Mouse (Mus musculus) myocyte (in vitro differentiated cells): ENCODE measurements at regions not wholly inside any gene's neighbourhood (a gene's known extent, or its start where the extent isn't known, plus 50 kb on each side); places are given as distances from the start of the nearest gene placed in this dataset.
"Not testable (repeated sequence)": the region's sequence is repeated elsewhere in the genome, so short reads cannot be mapped to it uniquely, and the experiment has no call there.

Experiments
- H3K27me3 ChIP-seq: one replicate; pipeline ENCODE4 v1.6.1; 2011; ENCODE audit not compliant: control insufficient read depth, insufficient read depth, insufficient read length
- H3K36me3 ChIP-seq: one replicate; pipeline ENCODE4 v1.6.1; 2011; ENCODE audit not compliant: control insufficient read depth, insufficient read depth
- H3K4me2 ChIP-seq: one replicate; pipeline ENCODE4 v1.6.1; 2011; ENCODE audit warnings: low read depth, control low read depth
- H3K4me3 ChIP-seq: one replicate; pipeline ENCODE4 v1.5.1; 2011; ENCODE audit warnings: mild to moderate bottlenecking, control low read depth, moderate library complexity
- H3K79me2 ChIP-seq: one replicate; pipeline ENCODE4 v1.6.1; 2011; ENCODE audit not compliant: control insufficient read depth, insufficient read depth
- H3ac ChIP-seq: one replicate; pipeline ENCODE4 v1.6.1; 2011; ENCODE audit not compliant: control insufficient read depth, insufficient read length
- CEBPB ChIP-seq: IDR thresholded peaks from 2 replicates; pipeline ENCODE4 v1.6.1; 2011; ENCODE audit warnings: mild to moderate bottlenecking, moderate library complexity; ENCODE audit not compliant: poor library complexity, insufficient read depth, severe bottlenecking
- E2F4 ChIP-seq: IDR thresholded peaks from one replicate; pipeline ENCODE4 v1.6.1; 2011; ENCODE audit warnings: mild to moderate bottlenecking, control low read depth, moderate library complexity; ENCODE audit not compliant: insufficient read depth
- MAX ChIP-seq: IDR thresholded peaks from one replicate; pipeline ENCODE4 v1.6.1; 2011; ENCODE audit warnings: low read depth, mild to moderate bottlenecking, control low read depth
- MYOD1 ChIP-seq, 3 experiments: IDR thresholded peaks; one replicate each; pipeline ENCODE4 v1.6.1; 2011; ENCODE audit warnings: control low read depth in 2 of 3, low read depth in 2 of 3, mild to moderate bottlenecking in 2 of 3, moderate library complexity in 1 of 3; ENCODE audit not compliant: insufficient read length in 2 of 3, control insufficient read depth in 1 of 3
- MYOG ChIP-seq, 3 experiments: IDR thresholded peaks; one replicate each; pipeline ENCODE4 v1.6.1; 2011; ENCODE audit warnings: control low read depth in 2 of 3, low read depth in 2 of 3, mild to moderate bottlenecking in 2 of 3; ENCODE audit not compliant: insufficient read length in 2 of 3, control insufficient read depth in 1 of 3, insufficient read depth in 1 of 3
- POLR2A ChIP-seq: IDR thresholded peaks from one replicate; pipeline ENCODE4 v1.6.1; 2011; ENCODE audit warnings: low read depth, mild to moderate bottlenecking, control low read depth, moderate library complexity; ENCODE audit not compliant: insufficient read length
- POLR2AphosphoS2 ChIP-seq: IDR thresholded peaks from one replicate; pipeline ENCODE4 v1.6.1; 2011; ENCODE audit warnings: low read depth, control low read depth; ENCODE audit not compliant: insufficient read length
- REST ChIP-seq: IDR thresholded peaks from one replicate; pipeline ENCODE4 v1.6.1; 2011; ENCODE audit warnings: mild to moderate bottlenecking, control low read depth, moderate library complexity; ENCODE audit not compliant: insufficient read depth, insufficient read length
- SRF ChIP-seq: IDR thresholded peaks from one replicate; pipeline ENCODE4 v1.6.1; 2011; ENCODE audit warnings: low read depth; ENCODE audit not compliant: control insufficient read depth, insufficient read length
- TCF12 ChIP-seq: IDR thresholded peaks from one replicate; pipeline ENCODE4 v1.6.1; 2011; ENCODE audit warnings: mild to moderate bottlenecking, control low read depth; ENCODE audit not compliant: poor library complexity, insufficient read depth, severe bottlenecking
- TCF3 ChIP-seq: IDR thresholded peaks from one replicate; pipeline ENCODE4 v1.6.1; 2011; ENCODE audit warnings: low read depth, control low read depth; ENCODE audit not compliant: insufficient read length
- USF1 ChIP-seq: IDR thresholded peaks from one replicate; pipeline ENCODE4 v1.6.1; 2011; ENCODE audit warnings: low read depth, mild to moderate bottlenecking, control low read depth, moderate library complexity

- Histone ChIP-seq H3K79me2 (no peaks in the 10 kb centered on the region), H3K27me3 (no peaks in the 10 kb centered on the region), H3K4me3 (no peak overlapping the region), H3K36me3 (no peaks in the 10 kb centered on the region), H3ac (no peak overlapping the region), H3K4me2 (no peak overlapping the region)
- TF ChIP-seq TCF12, result no peak
- no peak for TF ChIP-seq MYOG (IDR thresholded peaks at IDR 0.05; ENCODE audit: control insufficient read depth in 1 of 3, insufficient read depth in 1 of 3, insufficient read length in 2 of 3, low read depth in 2 of 3)
- TF ChIP-seq POLR2AphosphoS2, result no peak
Measured at GRCm38 (mm10) chr1:185989432-185989831, 127.7 kb downstream of the Lyplal1 start.

- H3K4me3 ChIP-seq, H3K27me3 ChIP-seq, H3K4me2 ChIP-seq, H3K36me3 ChIP-seq, H3K79me2 ChIP-seq, H3ac ChIP-seq: not testable (repeated sequence)
Measured at GRCm38 (mm10) chr1:186000066-186000465, 117.0 kb downstream of the Lyplal1 start.

GRCm38 (mm10) chr1:186013413-186013812 lies 103.7 kb downstream of the Lyplal1 start:
- no peak for TF ChIP-seq REST
- TF ChIP-seq MYOD1 (IDR thresholded peaks at IDR 0.05; ENCODE audit: control insufficient read depth in 1 of 3, insufficient read length in 2 of 3, low read depth in 2 of 3), result no peak
- no peak for TF ChIP-seq E2F4
- TF ChIP-seq TCF3, result no peak
- TF ChIP-seq USF1, result no peak
- TF ChIP-seq TCF12, result no peak
- no peak for TF ChIP-seq CEBPB
- no peak for TF ChIP-seq MAX
- no peak for TF ChIP-seq SRF
- TF ChIP-seq POLR2A, result no peak
- TF ChIP-seq MYOG (IDR thresholded peaks at IDR 0.05; ENCODE audit: control insufficient read depth in 1 of 3, insufficient read depth in 1 of 3, insufficient read length in 2 of 3, low read depth in 2 of 3), result no peak
- TF ChIP-seq POLR2AphosphoS2, result no peak
- H3K79me2 ChIP-seq, result no peaks in the 10 kb centered on the region
- H3K4me3 ChIP-seq, result no peak overlapping the region
- H3K4me2 ChIP-seq, result no peak overlapping the region
- H3K36me3 ChIP-seq, result no peaks in the 10 kb centered on the region
- H3ac ChIP-seq, result no peak overlapping the region
- H3K27me3 ChIP-seq, result no peaks in the 10 kb centered on the region

- Histone ChIP-seq H3K36me3 (no peaks in the 10 kb centered on the region), H3K4me2 (no peak overlapping the region), H3K4me3 (no peak overlapping the region), H3K27me3 (no peaks in the 10 kb centered on the region), H3K79me2 (no peaks in the 10 kb centered on the region), H3ac (no peak overlapping the region)
- no peak for TF ChIP-seq E2F4
- no peak for TF ChIP-seq USF1
- TF ChIP-seq MYOG (IDR thresholded peaks at IDR 0.05; ENCODE audit: control insufficient read depth in 1 of 3, insufficient read depth in 1 of 3, insufficient read length in 2 of 3, low read depth in 2 of 3), result no peak
- TF ChIP-seq REST, result no peak
- no peak for TF ChIP-seq MYOD1 (IDR thresholded peaks at IDR 0.05; ENCODE audit: control insufficient read depth in 1 of 3, insufficient read length in 2 of 3, low read depth in 2 of 3)
- no peak for TF ChIP-seq POLR2AphosphoS2
- no peak for TF ChIP-seq TCF12
- TF ChIP-seq SRF, result no peak
- TF ChIP-seq CEBPB, result no peak
Measured at GRCm38 (mm10) chr1:186014166-186014565, 102.9 kb downstream of the Lyplal1 start.

DNA sequence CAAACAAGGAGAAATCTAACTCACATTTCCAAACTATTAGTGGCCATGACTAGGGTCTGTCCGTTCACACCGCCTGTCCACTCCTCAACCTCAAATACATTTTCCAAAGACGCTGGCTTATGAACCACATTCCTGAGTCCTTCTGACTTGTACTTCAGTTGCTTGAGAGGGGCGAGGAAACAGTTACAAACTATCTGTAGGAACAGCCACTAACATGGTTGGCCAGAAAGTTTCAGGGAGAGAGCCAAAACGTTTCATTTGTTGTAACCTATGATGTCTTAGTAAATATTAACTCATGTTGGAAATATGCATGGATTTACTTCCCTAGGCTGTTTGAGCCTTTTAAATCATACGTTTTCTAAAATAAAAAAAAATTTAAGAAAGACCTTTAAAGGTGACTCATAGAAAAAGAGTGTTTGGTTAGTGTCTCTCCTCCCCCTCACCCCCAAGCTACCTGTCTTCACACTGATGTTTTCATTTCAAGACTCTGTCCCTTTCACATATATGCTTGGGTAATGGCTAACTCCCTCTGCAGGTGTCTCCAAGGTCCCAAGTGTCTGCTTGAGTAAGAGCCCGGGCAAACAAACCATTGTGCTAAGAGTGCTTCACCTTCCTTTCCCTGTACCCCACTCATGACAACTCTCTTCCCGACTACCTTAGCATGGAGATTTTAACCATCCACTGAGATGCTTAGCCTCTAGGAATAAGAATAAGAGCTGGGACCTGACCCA lies 101.1 kb downstream of the Lyplal1 start:
- H3K36me3 ChIP-seq, result no peaks in the 10 kb centered on the region
- no peak overlapping the region for H3ac ChIP-seq
- no peak overlapping the region for H3K4me2 ChIP-seq
- no peak overlapping the region for H3K4me3 ChIP-seq
- H3K27me3 ChIP-seq, result no peaks in the 10 kb centered on the region
- no peak for TF ChIP-seq POLR2AphosphoS2
- TF ChIP-seq MYOG (IDR thresholded peaks at IDR 0.05; ENCODE audit: control insufficient read depth in 1 of 3, insufficient read depth in 1 of 3, insufficient read length in 2 of 3, low read depth in 2 of 3), result no peak
- TF ChIP-seq MYOD1 (IDR thresholded peaks at IDR 0.05; ENCODE audit: control insufficient read depth in 1 of 3, insufficient read length in 2 of 3, low read depth in 2 of 3), result no peak
- TF ChIP-seq POLR2A, result no peak
- no peak for TF ChIP-seq TCF3
- no peak for TF ChIP-seq TCF12
- no peak for TF ChIP-seq REST
- no peak for TF ChIP-seq MAX
- TF ChIP-seq USF1, result no peak
- no peak for TF ChIP-seq E2F4
- no peak for TF ChIP-seq CEBPB
- TF ChIP-seq SRF, result no peak
- H3K79me2 ChIP-seq, result no peaks in the 10 kb centered on the region
